Mouse (Mus musculus) brain, embryonic 14.5 days (tissue): ENCODE measurements at regions not wholly inside any gene's neighbourhood (a gene's known extent, or its start where the extent isn't known, plus 50 kb on each side); places are given as distances from the start of the nearest gene placed in this dataset.

Experiments used
- CTCF ChIP-seq: fragments of 200-500 bp; IDR thresholded peaks from 2 replicates; pipeline ENCODE4 v1.5.1; 2012; ENCODE audit warnings: inconsistent platforms, mild to moderate bottlenecking, moderate library complexity, borderline replicate concordance; ENCODE audit not compliant: insufficient read depth, insufficient read length; ENCODE audit errors: extremely low read depth
- POLR2A ChIP-seq: fragments of 200-500 bp; IDR thresholded peaks from 2 replicates; pipeline ENCODE4 v1.6.1; 2012; ENCODE audit warnings: mild to moderate bottlenecking, inconsistent platforms, borderline replicate concordance; ENCODE audit not compliant: poor library complexity, insufficient read depth, insufficient read length, severe bottlenecking; ENCODE audit errors: extremely low read depth

GRCm38 (mm10) chr2:160028459-160028858 lies 305.5 kb downstream of the Gm826 start:
- TF ChIP-seq CTCF (no peak), POLR2A (no peak)
